Mouse (Mus musculus) 416B (cell line): ENCODE data around the gene Pdzd2.
A peak's percentile ranks its signal among the peaks of the same experiment; 100 is the strongest.

Source experiments
- DNase-seq: peaks from one replicate; pipeline ENCODE4 v3.0.0; 2011; ENCODE audit warnings: low read depth

Gene Pdzd2

GRCm38 (mm10) chr15:12667760-12668520, 71.8 kb downstream of the Pdzd2 start:
- DNase-seq: peak; percentile 83

DNA sequence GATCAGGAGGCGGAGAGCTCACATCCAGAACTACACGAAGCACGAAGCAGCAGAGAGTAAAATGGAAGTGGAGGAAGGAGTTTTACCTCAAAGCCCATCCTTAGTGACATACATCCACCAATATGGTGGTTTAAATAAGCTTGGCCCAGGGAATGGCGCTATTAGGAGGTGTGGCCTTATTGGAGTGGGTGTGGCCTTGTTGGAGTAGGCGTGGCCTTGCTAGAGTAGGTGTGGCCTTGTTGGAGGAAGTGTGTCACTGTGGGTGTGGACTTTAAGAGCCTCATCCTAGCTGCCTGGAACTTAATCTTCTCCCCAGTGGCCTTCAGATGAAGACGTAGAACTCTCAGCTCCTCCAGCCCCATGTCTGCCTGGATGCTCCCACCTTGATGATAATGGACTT, 73.8 kb downstream of the Pdzd2 start:
- DNase-seq: no peak

GRCm38 (mm10) chr15:12663351-12663750, 76.4 kb downstream of the Pdzd2 start:
- DNase-seq: no peak

DNA sequence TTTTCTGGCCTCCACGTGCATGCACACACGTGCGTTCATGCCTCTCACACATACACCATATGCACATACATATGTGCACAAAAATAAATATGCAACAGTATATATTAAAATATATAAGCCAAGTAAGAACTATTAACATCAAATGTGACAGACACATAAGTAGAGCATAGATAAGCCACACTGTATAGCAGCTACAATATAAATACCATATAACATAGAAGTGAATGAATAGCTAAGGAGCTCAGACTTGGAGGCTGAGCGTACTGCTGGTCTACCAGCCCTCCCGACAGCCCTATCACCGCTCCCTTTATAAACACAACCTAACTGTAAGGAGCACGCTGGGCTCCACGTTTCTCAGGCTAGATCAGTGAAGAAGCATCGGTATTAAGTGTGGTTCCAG, 79.4 kb downstream of the Pdzd2 start:
- DNase-seq: no peak

GRCm38 (mm10) chr15:12655959-12656662, 83.6 kb downstream of the Pdzd2 start:
- DNase-seq: no peak

DNA sequence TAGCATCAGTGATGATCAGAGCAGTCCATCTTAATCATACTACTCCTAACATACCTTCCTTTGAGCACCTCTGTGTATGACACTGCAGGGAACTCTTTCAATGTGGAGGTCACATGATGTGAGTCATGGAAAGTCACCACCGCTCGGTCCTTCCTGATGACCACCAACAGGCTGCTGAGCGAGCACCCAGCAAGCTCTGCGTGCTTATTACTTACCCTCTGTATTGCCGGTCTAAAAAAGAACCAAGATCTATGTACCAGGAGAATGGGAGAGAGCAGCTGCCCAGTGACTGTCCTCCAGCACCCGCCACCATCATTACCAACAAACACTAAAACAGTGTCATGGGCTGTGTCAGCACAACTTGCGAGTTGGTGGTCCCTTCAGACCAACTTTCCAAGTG, 84.4 kb downstream of the Pdzd2 start:
- DNase-seq: no peak

GRCm38 (mm10) chr15:12652336-12653031, 87.2 kb downstream of the Pdzd2 start:
- no peak for DNase-seq

DNA sequence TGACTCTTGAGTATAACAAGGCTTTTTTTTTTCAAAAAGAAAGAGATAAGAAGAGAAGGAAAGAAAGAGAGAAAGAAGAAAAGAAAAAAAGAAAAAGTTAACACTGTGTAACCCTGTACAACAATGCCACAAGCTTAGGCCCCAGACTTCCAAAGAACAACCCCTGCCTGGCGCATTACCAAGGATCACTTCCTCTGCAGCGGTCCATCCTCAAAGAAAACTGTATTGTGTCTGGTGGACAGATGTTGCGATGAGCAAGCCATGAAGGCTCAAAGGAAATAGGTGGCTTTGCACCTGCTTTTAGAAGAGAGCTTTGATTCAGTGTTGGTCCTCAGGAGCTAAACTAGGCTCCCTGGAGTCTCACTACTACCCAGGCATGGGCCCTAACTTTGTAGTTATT, 89.5 kb downstream of the Pdzd2 start:
- DNase-seq: no peak

DNA sequence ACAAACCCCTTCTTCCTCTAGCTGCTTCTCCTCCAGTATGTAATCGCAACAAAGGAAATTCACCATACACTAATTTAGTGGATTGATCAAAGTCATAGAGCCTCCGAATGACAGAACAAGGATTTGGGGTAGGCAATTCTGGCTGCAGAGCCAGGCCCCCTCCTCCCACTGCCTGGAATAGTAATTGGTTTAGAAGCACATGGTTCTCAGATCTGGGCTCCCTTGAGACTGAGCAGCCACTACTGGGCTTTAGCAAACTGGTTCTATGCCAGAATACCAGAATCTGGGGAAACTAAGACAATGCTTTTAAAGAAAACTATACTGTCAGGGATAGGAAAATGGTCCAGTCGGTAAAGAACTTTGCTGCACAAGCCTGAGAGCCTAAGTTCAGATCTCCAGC, 90.0 kb downstream of the Pdzd2 start:
- DNase-seq: no peak

GRCm38 (mm10) chr15:12649131-12649530, 90.6 kb downstream of the Pdzd2 start:
- DNase-seq: no peak

DNA sequence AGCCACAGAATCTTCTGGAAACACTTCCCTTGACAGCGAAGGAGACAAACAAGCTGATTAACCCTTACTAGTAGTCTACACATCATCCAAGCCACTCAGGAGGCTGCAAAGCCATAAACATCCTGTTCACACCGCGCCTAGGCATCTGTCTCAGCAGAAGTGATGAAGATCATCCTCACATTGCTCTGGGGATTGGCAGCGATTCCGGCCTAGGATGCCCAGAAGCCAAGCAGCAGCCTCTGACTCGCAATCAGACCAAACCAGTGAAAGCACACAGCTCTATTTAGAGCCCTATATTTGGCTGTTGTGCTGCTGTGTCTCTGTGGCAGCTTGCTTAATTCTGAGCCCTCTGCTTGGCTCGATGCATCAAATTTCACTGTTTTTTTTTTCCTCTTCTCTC, 99.0 kb downstream of the Pdzd2 start:
- DNase-seq: no peak

- DNase-seq: no peak
Observed at GRCm38 (mm10) chr15:12639776-12640175, 99.9 kb downstream of the Pdzd2 start.

- no peak for DNase-seq
Observed at GRCm38 (mm10) chr15:12639181-12639580, 100.5 kb downstream of the Pdzd2 start.

DNA sequence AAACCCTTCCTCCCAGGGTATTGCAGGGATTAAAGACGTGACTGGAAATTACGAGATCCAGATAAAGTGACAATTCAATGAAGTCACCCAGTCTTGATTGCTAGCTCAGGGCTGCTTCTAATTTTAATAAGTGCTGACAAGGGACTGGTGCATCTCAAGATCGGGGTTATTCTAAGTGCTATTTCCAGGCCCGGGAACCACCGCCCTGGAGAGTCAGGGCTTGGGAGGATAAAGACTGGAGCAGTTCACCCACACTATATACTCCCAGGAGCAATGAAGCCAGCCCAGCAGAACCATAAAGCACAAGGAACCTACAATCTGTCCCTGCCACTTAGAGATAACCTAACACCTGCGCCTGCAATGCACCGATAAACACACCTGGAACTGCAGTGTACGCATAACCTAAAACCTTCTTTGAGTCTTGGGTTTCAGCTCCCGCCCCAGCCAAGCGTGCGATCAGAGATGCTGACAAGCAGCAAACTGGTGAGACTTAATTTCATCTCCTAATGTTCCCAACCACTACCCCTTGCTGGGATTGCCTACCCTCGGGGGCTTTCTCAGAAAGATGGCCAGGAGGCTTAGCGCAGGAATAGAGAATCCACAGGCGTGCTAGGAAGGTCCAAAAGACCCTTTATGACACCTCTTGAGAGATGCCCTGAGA, 101.2 kb downstream of the Pdzd2 start:
- DNase-seq: no peak

- DNase-seq: no peak
Observed at GRCm38 (mm10) chr15:12637511-12637910, 102.2 kb downstream of the Pdzd2 start.

GRCm38 (mm10) chr15:12636386-12636785, 103.3 kb downstream of the Pdzd2 start:
- DNase-seq: no peak

DNA sequence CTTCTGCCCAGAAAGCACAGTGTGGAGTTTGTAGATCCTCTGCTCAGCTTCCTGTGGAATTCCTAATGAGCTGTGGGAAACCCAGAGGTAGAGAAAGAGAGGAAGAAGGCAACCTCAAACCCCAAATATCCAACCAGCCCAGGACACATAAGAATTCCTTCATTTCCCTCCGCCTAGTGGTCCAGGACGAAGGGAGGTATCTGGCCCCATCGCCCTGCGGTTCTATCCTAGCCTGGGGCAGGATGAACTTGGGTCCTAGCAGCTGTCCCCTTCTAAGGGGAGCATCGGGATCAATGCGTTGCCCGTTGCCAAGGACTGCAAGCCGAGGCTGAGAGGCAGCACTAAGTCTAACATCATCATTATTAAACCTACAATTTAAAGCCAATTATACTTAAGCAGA, 104.8 kb downstream of the Pdzd2 start:
- no peak for DNase-seq

GRCm38 (mm10) chr15:12629164-12629563, 110.6 kb downstream of the Pdzd2 start:
- DNase-seq: no peak

DNA sequence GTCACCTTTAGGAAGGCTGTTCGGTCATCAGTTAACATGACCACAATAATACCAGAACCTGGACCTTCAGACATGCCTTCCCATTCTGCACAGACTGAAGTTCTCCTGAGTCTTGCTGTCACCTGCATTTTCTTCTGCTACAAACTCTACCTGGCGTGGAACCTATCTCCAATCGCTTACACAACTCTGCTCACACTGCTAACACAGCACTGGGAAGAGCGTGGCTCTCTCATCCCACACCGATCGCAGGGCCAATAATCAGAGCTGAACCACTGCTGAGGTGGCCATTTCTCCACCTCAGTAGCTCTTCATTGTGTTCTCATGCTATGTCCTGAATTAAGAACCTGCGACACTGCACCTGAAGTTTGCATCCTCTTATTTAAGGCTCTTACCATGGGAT, 111.3 kb downstream of the Pdzd2 start:
- DNase-seq: no peak

GRCm38 (mm10) chr15:12626930-12627329, 112.8 kb downstream of the Pdzd2 start:
- DNase-seq: peak; percentile 82

DNA sequence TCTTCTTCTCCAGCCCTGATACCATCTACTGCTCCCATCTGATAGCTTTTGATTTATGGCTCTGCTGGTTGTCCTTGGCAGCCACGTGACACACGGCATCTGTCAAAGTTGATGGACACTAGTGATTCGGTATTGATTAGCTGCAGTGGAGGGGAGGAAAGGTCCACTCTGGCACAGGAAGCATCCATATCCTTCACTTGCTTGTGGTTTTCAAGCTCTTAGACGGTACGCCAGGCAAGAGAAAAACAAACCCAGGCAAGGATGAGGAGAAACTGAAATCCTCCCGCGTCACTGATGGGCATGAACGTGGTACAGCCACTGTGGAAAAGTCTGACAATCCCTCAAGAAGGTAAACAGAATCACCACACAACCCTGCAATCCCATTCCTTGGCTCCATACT, 113.6 kb downstream of the Pdzd2 start:
- DNase-seq: no peak

- no peak for DNase-seq
Observed at GRCm38 (mm10) chr15:12625524-12625923, 114.2 kb downstream of the Pdzd2 start.

- no peak for DNase-seq
Observed at GRCm38 (mm10) chr15:12623521-12623920, 116.2 kb downstream of the Pdzd2 start.
